Mouse (Mus musculus): ENCODE data around the gene Erich3.

DNA sequence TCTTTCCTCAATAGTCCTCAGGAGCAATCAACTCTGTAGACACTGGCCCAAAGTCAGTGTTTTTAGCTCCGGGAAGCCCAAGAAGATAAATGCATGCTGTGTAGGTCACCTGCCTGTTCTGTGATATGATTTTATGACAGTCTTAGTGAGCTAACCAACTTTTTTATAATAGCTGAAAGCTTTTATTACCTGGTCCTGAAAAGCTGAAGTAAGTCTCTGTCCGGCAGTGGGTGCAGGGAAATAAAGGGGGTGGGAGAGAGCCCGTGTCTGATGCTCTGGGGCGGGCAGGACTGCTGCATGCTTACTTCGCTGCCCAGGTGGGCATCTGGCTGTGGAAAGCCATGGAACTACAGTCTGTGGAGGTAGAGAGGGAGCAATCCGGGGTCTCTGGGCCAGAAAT lies 6.9 kb downstream of the Erich3 start:
- TF ChIP-seq CTCF (IDR thresholded peaks at IDR 0.05) (no peak), EP300 (IDR thresholded peaks at IDR 0.05) (no peak)

All from lung, postnatal 0 days (tissue).